Mouse (Mus musculus): ENCODE data around the gene Diablo.

- TF ChIP-seq POLR2A (IDR thresholded peaks at IDR 0.05; ENCODE audit: insufficient read depth, low read depth, low read length), result no peak
- no peak for TF ChIP-seq CTCF (IDR thresholded peaks at IDR 0.05; ENCODE audit: insufficient read depth, low read depth, low read length)
Observed at GRCm38 (mm10) chr5:123528641-123529040, 4.7 kb upstream of the Diablo start.
